Mouse (Mus musculus): ENCODE results near the gene Tmtc1.

- no peak for TF ChIP-seq CTCF (IDR thresholded peaks at IDR 0.05)
- TF ChIP-seq EP300 (IDR thresholded peaks at IDR 0.05), result no peak
Observed at GRCm38 (mm10) chr6:148239311-148239710, 204.9 kb downstream of the Tmtc1 start.

All from lung, postnatal 0 days (tissue).